Mouse (Mus musculus) olfactory bulb, adult 2 months (tissue): ENCODE measurements around the gene St7.

Experiments
- CTCF ChIP-seq: fragments of 200-500 bp; IDR thresholded peaks from 2 replicates; pipeline ENCODE4 v1.5.1; 2012; ENCODE audit warnings: low read depth, mild to moderate bottlenecking, low read length, moderate library complexity; ENCODE audit not compliant: insufficient read depth
- POLR2A ChIP-seq: fragments of 200-500 bp; IDR thresholded peaks from 2 replicates; pipeline ENCODE4 v1.6.1; 2012; ENCODE audit warnings: mild to moderate bottlenecking, low read depth, low read length, moderate library complexity; ENCODE audit not compliant: insufficient read depth

GRCm38 (mm10) chr6:17828382-17828781 lies 135.6 kb downstream of the St7 start:
- no peak for TF ChIP-seq CTCF
- no peak for TF ChIP-seq POLR2A
